Mouse (Mus musculus) layer of hippocampus, postnatal 25 days (tissue): ENCODE results near the gene Arl5a. TPM values are rescaled to one million over a fixed set of nuclear protein-coding genes. Genes with fewer than 3 reads are reported as not detected.

ENCODE experiments used
- DNase-seq, 2 experiments: peaks; one replicate each; pipeline ENCODE4 v3.0.0; 2022; ENCODE audit warnings: mixed read lengths in 2 of 2, low spot score in 1 of 2; ENCODE audit errors: extremely low spot score in 1 of 2
- total RNA-seq, 2 experiments: library from RNA; stranded (reverse); gene quantifications; 2 replicates each; pipeline ENCODE4 v1.2.3; 2021

Gene Arl5a
- total RNA-seq, result 10 to 100 TPM; 57.8 to 63.1 TPM

GRCm38 (mm10) chr2:52424747-52425522, at the start of gene Arl5a:
Gene Arl5a, minus strand, starts transcription at chr2:52424901.
- DNase-seq, result peak; percentile 96

- DNase-seq, result no peak
These were observed 47.0 kb upstream of the Arl5a start for GRCm38 (mm10) chr2:52471545-52472291.

- no peak for DNase-seq
These were observed 45.4 kb upstream of the Arl5a start for GRCm38 (mm10) chr2:52470044-52470560.

- DNase-seq, result no peak
These were observed 42.9 kb upstream of the Arl5a start for GRCm38 (mm10) chr2:52467629-52468028.

- DNase-seq, result no peak
These were observed 36.7 kb upstream of the Arl5a start for GRCm38 (mm10) chr2:52461206-52461967.

- DNase-seq, result no peak
These were observed 31.1 kb upstream of the Arl5a start for GRCm38 (mm10) chr2:52455606-52456479.

GRCm38 (mm10) chr2:52449818-52450217, 25.1 kb upstream of the Arl5a start:
- no peak for DNase-seq

- DNase-seq, result no peak
These were observed 24.2 kb upstream of the Arl5a start for GRCm38 (mm10) chr2:52448916-52449315.

- no peak for DNase-seq
These were observed 21.9 kb upstream of the Arl5a start for GRCm38 (mm10) chr2:52446648-52447047.

- DNase-seq, result no peak
These were observed 17.4 kb upstream of the Arl5a start for GRCm38 (mm10) chr2:52442125-52442524.

- DNase-seq, result no peak
These were observed 15.8 kb upstream of the Arl5a start for GRCm38 (mm10) chr2:52440420-52441015.

- no peak for DNase-seq
These were observed 13.7 kb upstream of the Arl5a start for GRCm38 (mm10) chr2:52438437-52438836.

- DNase-seq, result no peak
These were observed 13.3 kb upstream of the Arl5a start for GRCm38 (mm10) chr2:52438013-52438412.

GRCm38 (mm10) chr2:52435919-52436632, 11.4 kb upstream of the Arl5a start:
- no peak for DNase-seq

GRCm38 (mm10) chr2:52433365-52433764, 8.7 kb upstream of the Arl5a start:
- DNase-seq, result no peak

- DNase-seq, result no peak
These were observed 2.7 kb upstream of the Arl5a start for GRCm38 (mm10) chr2:52427383-52427782.

- DNase-seq, result no peak
These were observed 1.3 kb upstream of the Arl5a start for GRCm38 (mm10) chr2:52426041-52426440.

GRCm38 (mm10) chr2:52425523-52425795, 758 bp upstream of the Arl5a start:
- DNase-seq, result no peak

GRCm38 (mm10) chr2:52424248-52424728, 413 bp downstream of the Arl5a start:
- peak in 1 of 2 experiments; percentile 32 for DNase-seq
